Mouse (Mus musculus): ENCODE measurements around the gene Ints12.

DNA sequence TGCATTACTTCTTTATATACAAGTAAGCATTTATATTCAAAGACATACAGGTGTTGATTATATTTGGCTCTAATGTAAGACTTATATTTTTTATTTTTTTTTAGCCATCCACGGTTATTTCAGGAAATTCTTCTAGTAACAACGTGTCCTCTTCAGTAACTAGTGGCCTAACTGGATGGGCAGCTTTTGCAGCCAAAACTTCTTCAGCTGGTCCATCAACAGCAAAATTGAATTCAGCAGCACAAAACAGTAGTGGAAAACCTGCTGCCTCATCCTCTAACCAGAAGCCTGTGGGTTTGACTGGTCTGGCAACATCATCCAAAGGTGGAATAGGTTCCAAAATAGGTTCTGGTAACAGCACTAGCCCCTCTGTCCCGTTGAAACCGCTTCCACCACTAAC lies 17.1 kb downstream of the Ints12 start:
- TF ChIP-seq CTCF (conservative IDR thresholded peaks at IDR 0.05; ENCODE audit: insufficient read depth, insufficient read length, low read depth, low read length) (no peak), POLR2A (IDR thresholded peaks at IDR 0.05; ENCODE audit: low read depth, low read length) (no peak)
